Mouse (Mus musculus): ENCODE measurements around the gene Gtdc1. TPM values are rescaled to one million over a fixed set of nuclear protein-coding genes. Genes with fewer than 3 reads are reported as not detected.

Gene Gtdc1
- total RNA-seq, 2 experiments from 2014 or later = 91.6 to 96.0 TPM

DNA sequence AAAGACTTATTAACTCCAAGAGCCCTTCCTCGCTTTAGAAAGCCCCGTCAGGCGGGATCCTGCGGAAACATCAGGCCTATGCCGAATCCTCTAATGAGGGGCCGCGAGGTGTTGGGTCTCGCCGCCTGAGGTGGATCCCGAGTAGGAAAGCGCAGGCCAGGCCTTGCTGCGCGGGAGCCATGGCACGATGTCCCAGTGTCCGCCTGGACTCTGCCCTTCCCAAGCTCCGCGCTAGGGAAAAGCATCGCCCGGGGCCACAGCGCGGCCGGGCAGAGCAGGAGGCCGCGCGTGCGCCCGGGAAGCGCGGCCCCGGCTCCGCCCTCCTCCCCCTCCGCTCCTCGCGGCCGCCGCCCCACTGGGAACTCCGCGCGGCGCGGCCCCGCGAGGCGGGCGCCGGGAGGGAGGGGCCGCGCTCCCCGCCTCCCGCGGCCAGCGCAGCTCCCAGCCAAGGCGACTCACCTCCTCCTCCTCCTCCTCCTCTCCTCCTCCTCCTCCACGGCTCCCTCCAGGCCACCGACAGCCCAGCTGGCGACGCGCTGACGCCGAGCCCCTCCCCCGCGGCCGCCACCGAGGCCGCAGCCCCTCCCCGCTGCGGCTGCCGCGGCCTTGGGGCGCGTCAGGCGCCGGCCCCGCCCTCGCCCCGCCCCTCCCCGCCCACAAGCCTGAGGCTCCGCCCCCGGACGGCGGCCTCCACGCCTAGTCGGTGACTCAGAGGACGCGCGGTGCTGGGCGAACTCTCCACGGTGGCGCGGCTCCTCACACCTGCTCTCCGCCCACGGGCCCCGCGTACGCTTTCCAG, 575 bp downstream of the Gtdc1 start:
- intact Hi-C loops (cut with DNase I) = loop anchor here (5.0 to 10.0 kb wide), 2 partner anchors 180 to 352 kb away; no protein-coding TSS in a partner anchor
- peak; percentile 87 to 94 for DNase-seq (ENCODE audit: extremely low spot score in 1 of 2, low spot score in 2 of 2)

GRCm38 (mm10) chr2:44926167-44926682, 1.2 kb downstream of the Gtdc1 start:
- no peak for DNase-seq (ENCODE audit: extremely low spot score in 1 of 2, low spot score in 2 of 2)
- intact Hi-C loops (cut with DNase I) = loop anchor here (5.0 to 10.0 kb wide), 2 partner anchors 181 to 351 kb away; no protein-coding TSS in a partner anchor

DNA sequence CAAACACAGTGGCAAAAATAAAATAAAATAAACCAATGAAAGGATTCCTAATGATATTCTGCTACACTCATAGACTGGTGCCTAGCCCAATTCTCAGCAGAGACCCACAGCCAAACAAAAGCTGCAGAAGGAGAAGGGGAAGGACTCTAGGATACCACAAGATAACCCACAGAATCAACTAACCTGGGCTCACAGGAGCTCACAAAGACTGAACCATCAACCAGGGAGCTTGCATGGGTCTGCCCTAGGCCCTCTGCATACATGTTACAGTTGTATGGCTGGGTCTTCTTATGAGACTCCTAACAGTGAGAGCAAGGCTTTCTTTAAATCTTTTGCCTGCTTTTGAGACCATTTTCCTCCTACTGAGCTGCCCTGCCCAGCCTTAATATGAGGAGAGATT, 2.8 kb downstream of the Gtdc1 start:
- intact Hi-C loops (cut with DNase I) = loop anchor here (5.0 to 10.0 kb wide), 2 partner anchors 183 to 350 kb away; no protein-coding TSS in a partner anchor
- DNase-seq (ENCODE audit: extremely low spot score in 1 of 2, low spot score in 2 of 2) = no peak

DNA sequence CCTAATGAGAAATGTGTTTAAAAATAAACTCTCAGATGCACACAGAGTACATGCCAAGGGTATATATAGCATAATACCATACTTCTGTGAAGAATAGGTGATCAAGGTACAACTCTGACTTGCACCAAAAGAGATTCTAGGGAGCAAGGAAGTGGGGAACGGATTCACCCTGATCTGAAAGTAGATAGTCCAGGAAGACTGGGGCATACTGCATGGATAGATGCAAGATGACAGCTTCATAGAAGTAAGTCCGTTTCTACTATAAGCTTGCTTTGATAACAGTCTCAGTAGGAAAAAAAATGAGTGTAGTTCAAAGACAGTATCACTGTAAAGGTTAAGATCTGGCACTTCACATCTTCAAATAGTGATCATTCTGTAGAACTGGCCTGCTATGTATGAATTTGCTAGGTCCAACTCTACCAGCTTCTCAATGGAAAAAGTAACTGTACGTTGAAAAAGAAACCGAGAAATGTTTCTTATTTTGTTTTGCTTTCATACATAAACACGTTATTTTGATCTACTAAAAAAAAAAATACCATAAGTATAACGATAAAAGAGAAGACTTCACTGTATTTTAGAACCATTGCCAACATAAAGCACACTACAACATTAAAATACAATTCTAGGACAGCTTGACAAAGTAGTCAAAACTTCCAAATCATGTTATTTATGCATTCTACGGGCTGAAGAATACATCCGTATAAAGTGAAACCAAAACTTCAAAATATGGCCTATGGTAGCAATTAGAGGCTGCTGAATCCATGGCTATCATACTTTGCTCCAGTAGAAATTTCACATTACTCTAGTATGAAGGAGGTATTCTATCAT, 4.2 kb downstream of the Gtdc1 start:
- no peak for DNase-seq (ENCODE audit: extremely low spot score in 1 of 2, low spot score in 2 of 2)
- intact Hi-C loops (cut with DNase I) = loop anchor here (10.0 kb wide), 1 partner anchor 348 kb away; no protein-coding TSS in a partner anchor

- no peak for DNase-seq (ENCODE audit: extremely low spot score in 1 of 2, low spot score in 2 of 2)
- intact Hi-C loops (cut with DNase I) = loop anchor here (10.0 kb wide), 1 partner anchor 348 kb away; no protein-coding TSS in a partner anchor
Measured at GRCm38 (mm10) chr2:44922500-44922899, 5.0 kb downstream of the Gtdc1 start.

- intact Hi-C loops (cut with DNase I) = loop anchor here (10.0 kb wide), 1 partner anchor 346 kb away; no protein-coding TSS in a partner anchor
- DNase-seq (ENCODE audit: extremely low spot score in 1 of 2, low spot score in 2 of 2) = no peak
Measured at GRCm38 (mm10) chr2:44920471-44920870, 7.0 kb downstream of the Gtdc1 start.

DNA sequence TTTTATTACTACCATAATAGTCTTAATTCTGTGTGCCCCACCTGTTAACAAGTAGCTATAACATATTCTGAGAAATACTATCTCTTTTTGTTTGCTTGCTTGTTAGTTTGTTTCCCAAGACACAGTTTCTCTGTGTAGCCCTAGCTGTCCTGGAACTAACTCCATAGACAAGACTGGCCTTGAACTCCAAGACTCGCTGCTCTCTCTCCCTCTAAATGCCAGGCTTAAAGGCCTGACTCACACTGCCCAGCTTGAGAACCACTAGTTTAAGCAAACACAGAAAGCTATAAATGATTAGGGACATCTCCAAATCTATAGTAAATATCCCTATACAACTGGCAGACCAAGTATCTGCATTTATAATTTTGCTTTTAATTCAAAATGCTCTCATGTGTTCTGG, 8.1 kb downstream of the Gtdc1 start:
- intact Hi-C loops (cut with DNase I) = no loop called here
- DNase-seq (ENCODE audit: extremely low spot score in 1 of 2, low spot score in 2 of 2) = no peak

DNA sequence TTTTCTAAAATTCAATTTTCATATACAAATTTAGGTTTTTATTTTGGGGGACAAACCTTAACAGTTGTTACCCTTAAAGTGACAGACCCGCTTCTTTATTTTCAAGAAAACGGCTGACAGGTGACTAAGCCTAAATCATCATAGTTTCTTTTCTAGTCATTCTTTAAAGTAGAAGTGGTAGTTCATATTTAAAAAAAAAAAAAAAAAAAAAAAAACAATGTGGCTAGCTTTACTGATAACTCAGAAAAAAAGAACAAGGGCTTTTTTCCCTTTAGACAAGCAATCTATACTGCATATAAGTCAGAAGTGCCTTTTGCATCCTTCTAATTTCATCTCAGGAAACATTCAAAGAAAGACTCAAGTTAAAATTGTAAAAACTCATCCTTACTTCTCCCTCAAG, 8.7 kb downstream of the Gtdc1 start:
- DNase-seq (ENCODE audit: extremely low spot score in 1 of 2, low spot score in 2 of 2) = no peak
- intact Hi-C loops (cut with DNase I) = no loop called here

- DNase-seq (ENCODE audit: extremely low spot score in 1 of 2, low spot score in 2 of 2) = no peak
- intact Hi-C loops (cut with DNase I) = no loop called here
Measured at GRCm38 (mm10) chr2:44916286-44916685, 11.2 kb downstream of the Gtdc1 start.

GRCm38 (mm10) chr2:44897801-44898200, 29.7 kb downstream of the Gtdc1 start:
- no peak for DNase-seq (ENCODE audit: extremely low spot score in 1 of 2, low spot score in 2 of 2)
- intact Hi-C loops (cut with DNase I) = no loop called here

DNA sequence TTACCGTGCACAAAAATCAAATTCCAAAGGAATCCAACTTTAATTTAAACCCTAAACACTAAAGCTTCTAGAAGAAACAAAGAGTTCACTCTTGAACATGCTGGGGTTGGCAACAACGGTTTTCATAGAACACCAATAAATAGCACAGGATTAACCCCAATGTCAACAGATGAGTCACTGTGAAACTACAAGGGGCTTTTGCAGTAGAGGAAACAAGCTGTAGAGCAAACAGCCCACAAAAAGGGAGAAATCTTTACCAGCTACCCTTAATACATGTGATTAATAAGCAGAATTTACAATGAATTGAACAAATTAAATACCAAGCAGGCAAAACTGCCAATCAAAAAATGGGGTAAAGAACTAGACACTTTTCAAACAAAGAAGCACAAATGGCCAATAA, 53.7 kb downstream of the Gtdc1 start:
- intact Hi-C loops (cut with DNase I) = no loop called here
- DNase-seq (ENCODE audit: extremely low spot score in 1 of 2, low spot score in 2 of 2) = no peak

GRCm38 (mm10) chr2:44864726-44865125, 62.7 kb downstream of the Gtdc1 start:
- no peak for DNase-seq (ENCODE audit: extremely low spot score in 1 of 2, low spot score in 2 of 2)
- intact Hi-C loops (cut with DNase I) = no loop called here

DNA sequence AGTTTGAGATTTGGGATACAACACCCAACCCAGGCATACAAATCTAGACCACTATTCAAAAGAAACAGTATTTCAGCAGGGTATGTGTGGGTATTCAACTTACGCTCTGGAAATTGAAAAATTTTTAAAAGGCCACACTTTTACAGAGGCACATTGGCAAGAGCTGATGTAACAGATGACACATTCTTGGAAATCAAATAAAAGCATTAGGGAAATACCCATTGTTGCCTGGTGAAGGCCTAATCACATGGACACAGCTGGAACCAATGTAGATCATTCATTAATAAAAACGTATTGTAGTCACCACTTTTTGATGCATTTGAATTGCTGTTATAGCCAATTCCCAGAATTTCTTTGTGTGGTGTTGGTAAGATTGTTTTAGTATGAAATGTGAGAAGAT, 73.0 kb downstream of the Gtdc1 start:
- intact Hi-C loops (cut with DNase I) = no loop called here
- DNase-seq (ENCODE audit: extremely low spot score in 1 of 2, low spot score in 2 of 2) = no peak

DNA sequence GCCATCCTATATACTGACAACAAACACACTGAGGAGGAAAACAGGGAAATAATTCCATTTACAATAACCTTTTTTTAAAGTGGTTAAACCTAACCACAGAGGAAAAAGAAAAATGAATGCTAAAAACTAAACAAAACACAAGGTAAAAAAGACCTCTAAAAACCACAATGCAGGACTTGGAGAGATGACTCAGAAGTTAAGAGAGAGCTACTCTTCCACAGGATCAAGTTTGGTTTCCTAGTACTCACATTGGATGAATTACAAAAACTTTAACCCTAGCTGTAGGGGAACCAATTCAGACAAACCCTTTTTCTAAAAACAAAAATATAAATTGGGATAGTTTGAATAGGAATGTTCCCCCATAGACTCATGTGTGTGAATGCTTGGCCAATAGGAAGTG, 77.8 kb downstream of the Gtdc1 start:
- no peak for DNase-seq (ENCODE audit: extremely low spot score in 1 of 2, low spot score in 2 of 2)
- intact Hi-C loops (cut with DNase I) = no loop called here

- no peak for DNase-seq (ENCODE audit: extremely low spot score in 1 of 2, low spot score in 2 of 2)
Measured at GRCm38 (mm10) chr2:44848156-44848555, 79.3 kb downstream of the Gtdc1 start.

GRCm38 (mm10) chr2:44845424-44845823, 82.0 kb downstream of the Gtdc1 start:
- no peak for DNase-seq (ENCODE audit: extremely low spot score in 1 of 2, low spot score in 2 of 2)
- intact Hi-C loops (cut with DNase I) = no loop called here

More at GRCm38 (mm10) chr2:44848156-44848555, 79.3 kb downstream of the Gtdc1 start:
- intact Hi-C loops (cut with DNase I) = no loop called here

DNA sequence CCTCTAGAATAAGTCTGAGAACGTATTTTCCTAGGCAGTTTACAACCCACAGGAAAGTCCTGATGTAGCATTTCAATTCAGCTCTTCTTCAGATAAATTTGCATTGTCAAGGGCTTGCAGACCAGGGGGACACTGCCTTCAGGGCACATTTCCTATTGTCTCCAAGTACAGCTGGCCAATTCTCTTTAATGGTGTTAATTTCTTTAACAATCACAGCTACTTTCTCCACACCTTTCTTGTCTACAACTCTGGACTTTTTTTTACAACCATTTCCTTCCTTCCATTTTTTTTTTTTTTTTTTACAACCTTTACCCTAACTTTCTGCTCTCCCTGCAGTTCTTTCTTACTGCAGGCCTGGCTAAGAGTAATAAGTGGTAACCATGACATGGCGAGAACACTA, 97.7 kb downstream of the Gtdc1 start:
- DNase-seq (ENCODE audit: extremely low spot score in 1 of 2, low spot score in 2 of 2) = no peak
- intact Hi-C loops (cut with DNase I) = no loop called here

GRCm38 (mm10) chr2:44829346-44829745, 98.1 kb downstream of the Gtdc1 start:
- intact Hi-C loops (cut with DNase I) = no loop called here

GRCm38 (mm10) chr2:44826609-44827008, 100.8 kb downstream of the Gtdc1 start:
- no peak for DNase-seq (ENCODE audit: extremely low spot score in 1 of 2, low spot score in 2 of 2)
- intact Hi-C loops (cut with DNase I) = no loop called here

More at GRCm38 (mm10) chr2:44829346-44829745, 98.1 kb downstream of the Gtdc1 start:
- no peak for DNase-seq (ENCODE audit: extremely low spot score in 1 of 2, low spot score in 2 of 2)
